Mouse (Mus musculus) layer of hippocampus, adult 9-11 months (tissue): ENCODE measurements around the gene Mdfi.
"Not testable (repeated sequence)": the region's sequence is repeated elsewhere in the genome, so short reads cannot be mapped to it uniquely, and the experiment has no call there.

Experiments used
- DNase-seq: peaks from one replicate; pipeline ENCODE4 v3.0.0; 2022

The Mdfi gene

GRCm38 (mm10) chr17:47834482-47834767 lies at the start of gene Mdfi:
TSS of gene Mdfi (minus strand) at chr17:47834691.
- DNase-seq: no peak

- DNase-seq: no peak
Observed at GRCm38 (mm10) chr17:47883099-47883498, 48.6 kb upstream of the Mdfi start.

- DNase-seq: no peak
Observed at GRCm38 (mm10) chr17:47881330-47881729, 46.8 kb upstream of the Mdfi start.

GRCm38 (mm10) chr17:47879207-47879606 lies 44.7 kb upstream of the Mdfi start:
- DNase-seq: no peak

- DNase-seq: peak; percentile 83
Observed at GRCm38 (mm10) chr17:47878378-47879089, 44.0 kb upstream of the Mdfi start.

GRCm38 (mm10) chr17:47877715-47878377 lies 43.4 kb upstream of the Mdfi start:
- DNase-seq: no peak

GRCm38 (mm10) chr17:47876776-47877714 lies 42.6 kb upstream of the Mdfi start:
- no peak for DNase-seq

GRCm38 (mm10) chr17:47873341-47873791 lies 38.9 kb upstream of the Mdfi start:
- DNase-seq: peak; percentile 87

- DNase-seq: no peak
Observed at GRCm38 (mm10) chr17:47872311-47873011, 38.0 kb upstream of the Mdfi start.

- DNase-seq: no peak
Observed at GRCm38 (mm10) chr17:47869874-47870273, 35.4 kb upstream of the Mdfi start.

- no peak for DNase-seq
Observed at GRCm38 (mm10) chr17:47866037-47866436, 31.5 kb upstream of the Mdfi start.

GRCm38 (mm10) chr17:47864496-47864895 lies 30.0 kb upstream of the Mdfi start:
- DNase-seq: peak; percentile 69

- DNase-seq: no peak
Observed at GRCm38 (mm10) chr17:47863437-47863836, 28.9 kb upstream of the Mdfi start.

GRCm38 (mm10) chr17:47863023-47863422 lies 28.5 kb upstream of the Mdfi start:
- DNase-seq: no peak

GRCm38 (mm10) chr17:47855544-47855943 lies 21.1 kb upstream of the Mdfi start:
- DNase-seq: no peak

- DNase-seq: no peak
Observed at GRCm38 (mm10) chr17:47854908-47855307, 20.4 kb upstream of the Mdfi start.

- DNase-seq: no peak
Observed at GRCm38 (mm10) chr17:47853760-47854159, 19.3 kb upstream of the Mdfi start.

- DNase-seq: no peak
Observed at GRCm38 (mm10) chr17:47853336-47853735, 18.8 kb upstream of the Mdfi start.

- DNase-seq: not testable (repeated sequence)
Observed at GRCm38 (mm10) chr17:47851798-47852360, 17.4 kb upstream of the Mdfi start.

GRCm38 (mm10) chr17:47850639-47851314 lies 16.3 kb upstream of the Mdfi start:
- DNase-seq: no peak

GRCm38 (mm10) chr17:47850035-47850434 lies 15.5 kb upstream of the Mdfi start:
- no peak for DNase-seq

- DNase-seq: no peak
Observed at GRCm38 (mm10) chr17:47847985-47848384, 13.5 kb upstream of the Mdfi start.
